Mouse (Mus musculus) heart, adult 9 months (tissue): Measurements from ENCODE around the gene Gss.
"Not testable (repeated sequence)": the region's sequence is repeated elsewhere in the genome, so short reads cannot be mapped to it uniquely, and the experiment has no call there.

Experiments
- DNase-seq, 2 experiments: peaks; one replicate each; pipeline ENCODE4 v3.0.0; 2022; ENCODE audit warnings: low spot score in 2 of 2

Gss gene

DNA sequence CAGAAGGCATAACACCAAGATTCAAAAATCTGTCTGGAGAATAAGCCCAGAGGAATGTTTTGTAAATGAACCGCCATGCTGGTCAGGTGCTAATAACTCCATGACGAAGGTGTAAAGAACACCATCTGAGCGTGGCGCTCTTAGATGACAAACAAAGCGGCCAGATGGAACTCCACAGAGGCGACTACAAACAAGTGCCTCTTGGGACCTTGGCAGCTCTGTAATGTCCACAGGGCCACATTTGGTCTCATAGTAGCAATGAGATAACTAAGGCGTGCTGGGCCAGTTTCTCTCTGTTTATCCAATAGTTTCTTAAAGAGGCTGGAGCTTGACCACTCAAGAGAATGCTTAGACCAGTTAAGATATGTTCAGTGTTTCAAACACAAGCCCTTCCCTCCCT, 18.6 kb downstream of the Gss start:
- no peak for DNase-seq

- DNase-seq, result no peak
These were observed 19.6 kb downstream of the Gss start for GRCm38 (mm10) chr2:155573001-155573400.

DNA sequence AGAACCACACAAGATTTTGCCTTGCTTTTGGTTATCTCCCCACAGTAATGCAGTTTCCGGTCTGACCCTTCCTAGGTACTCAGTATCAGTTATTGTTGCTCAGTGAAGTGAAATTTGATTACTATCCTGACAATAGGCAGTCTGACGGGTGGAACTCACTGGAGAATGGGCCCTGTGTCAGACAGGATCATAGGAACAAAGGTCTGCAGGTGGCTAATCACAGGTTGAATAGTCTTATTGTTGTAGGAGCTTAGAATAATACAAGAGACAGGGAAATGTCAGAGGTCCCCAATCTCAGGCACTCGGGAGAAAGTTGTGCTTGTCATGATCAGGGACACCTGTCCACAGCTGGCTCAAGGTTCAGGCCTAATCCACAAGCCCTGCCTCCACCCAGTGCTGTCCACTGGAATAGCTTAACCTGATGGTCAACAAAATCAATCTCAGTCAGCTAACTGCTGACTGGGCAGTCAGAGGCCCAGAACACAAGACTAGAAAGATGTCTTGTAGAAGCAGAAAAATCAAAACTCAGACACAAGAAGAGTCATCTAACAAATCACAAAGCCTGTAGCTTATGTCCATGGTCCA, 23.3 kb downstream of the Gss start:
- DNase-seq, result no peak

DNA sequence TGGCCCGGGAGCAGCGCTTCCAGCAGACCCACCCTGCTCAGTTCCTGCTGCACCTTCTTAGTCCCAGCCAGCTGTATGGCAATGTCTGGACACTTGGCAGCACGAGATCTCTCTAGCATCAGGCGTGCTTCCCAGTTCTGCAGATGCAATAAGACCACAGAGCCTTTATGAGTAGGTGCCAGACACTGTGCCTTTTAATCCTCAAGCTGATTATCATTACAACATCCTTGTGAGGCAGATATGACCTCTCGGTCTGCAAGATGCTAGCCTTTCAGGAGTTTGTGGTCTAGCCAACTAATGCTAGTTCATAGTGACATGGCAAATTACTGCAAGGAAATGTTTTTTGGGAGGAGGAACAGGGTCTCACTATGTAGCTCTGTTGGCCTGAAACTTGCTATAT, 24.9 kb downstream of the Gss start:
- DNase-seq, result no peak

- no peak for DNase-seq
These were observed 29.7 kb downstream of the Gss start for GRCm38 (mm10) chr2:155562934-155563333.

- DNase-seq, result no peak
These were observed 30.4 kb downstream of the Gss start for GRCm38 (mm10) chr2:155562209-155562608.

- no peak for DNase-seq
These were observed 38.1 kb downstream of the Gss start for GRCm38 (mm10) chr2:155554426-155554985.

DNA sequence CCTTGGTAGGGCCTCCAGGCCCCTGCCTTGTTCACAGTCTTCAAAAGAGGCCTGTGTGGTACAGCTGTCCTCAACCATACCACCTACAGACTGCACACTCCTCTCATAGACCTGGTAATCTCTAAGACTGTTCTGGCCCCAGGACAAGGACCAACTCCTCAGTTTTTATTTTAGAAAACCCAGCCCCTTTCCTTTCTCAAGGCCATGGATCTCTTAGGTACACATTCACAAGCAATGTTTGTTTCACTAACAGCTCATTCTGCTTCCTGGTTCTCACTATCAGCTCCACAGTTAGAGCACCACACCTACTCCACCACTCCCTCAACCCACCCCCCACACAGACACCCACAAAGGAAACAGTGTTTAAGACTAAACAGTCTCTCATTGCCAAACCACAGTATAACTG, 39.7 kb downstream of the Gss start:
- DNase-seq, result no peak

GRCm38 (mm10) chr2:155552336-155552735, 40.3 kb downstream of the Gss start:
- DNase-seq, result no peak

DNA sequence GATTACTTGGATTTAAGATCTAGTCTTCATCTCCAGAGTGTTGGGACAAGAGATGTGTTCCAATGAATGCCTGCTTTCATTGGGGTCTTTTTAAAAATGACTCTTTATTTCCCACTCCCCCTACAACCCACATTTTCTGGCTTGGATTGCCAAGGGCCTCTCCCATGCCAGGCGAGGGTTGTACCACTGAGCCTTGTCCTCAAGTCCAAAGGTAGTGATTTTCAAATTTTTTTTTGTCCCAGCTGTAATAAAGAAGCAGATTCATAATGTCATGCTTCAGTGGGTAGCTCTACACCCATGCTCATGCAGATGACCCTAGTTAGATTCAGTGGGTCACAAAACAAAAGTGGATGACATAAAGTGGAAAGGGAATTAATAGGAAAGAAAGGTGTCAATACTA, 45.7 kb downstream of the Gss start:
- DNase-seq, result no peak

DNA sequence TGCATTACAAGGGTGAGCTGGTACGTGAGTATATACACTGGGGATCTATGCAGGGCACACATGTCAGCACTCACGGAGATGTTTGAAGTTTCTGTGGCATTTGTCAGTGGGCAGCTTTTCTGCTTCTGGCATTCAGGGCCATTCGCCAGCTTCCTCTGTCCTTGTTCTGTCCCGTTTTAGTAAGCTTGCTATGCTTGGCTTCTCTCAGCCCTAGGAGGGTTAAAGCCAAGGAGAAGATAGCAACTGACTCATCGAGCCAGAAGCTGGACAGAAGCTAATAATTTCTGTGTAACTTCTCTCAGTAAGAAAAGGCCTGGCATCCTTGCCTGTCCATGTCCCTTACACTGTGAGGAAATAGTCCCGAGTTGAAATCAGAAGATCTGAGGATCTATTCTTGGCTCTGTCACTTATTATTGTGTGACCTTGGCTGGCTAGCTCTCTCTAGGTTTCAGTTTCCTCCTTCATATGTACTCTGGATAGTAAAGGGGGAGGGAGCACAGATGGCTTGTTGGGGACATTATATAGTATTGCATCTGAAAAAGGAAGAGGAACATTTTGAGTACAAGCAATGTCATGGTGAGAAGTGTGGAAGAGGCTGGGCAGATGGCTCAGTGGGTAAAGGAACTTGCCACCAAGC, 51.7 kb downstream of the Gss start:
- peak; percentile 49 to 70 for DNase-seq

DNA sequence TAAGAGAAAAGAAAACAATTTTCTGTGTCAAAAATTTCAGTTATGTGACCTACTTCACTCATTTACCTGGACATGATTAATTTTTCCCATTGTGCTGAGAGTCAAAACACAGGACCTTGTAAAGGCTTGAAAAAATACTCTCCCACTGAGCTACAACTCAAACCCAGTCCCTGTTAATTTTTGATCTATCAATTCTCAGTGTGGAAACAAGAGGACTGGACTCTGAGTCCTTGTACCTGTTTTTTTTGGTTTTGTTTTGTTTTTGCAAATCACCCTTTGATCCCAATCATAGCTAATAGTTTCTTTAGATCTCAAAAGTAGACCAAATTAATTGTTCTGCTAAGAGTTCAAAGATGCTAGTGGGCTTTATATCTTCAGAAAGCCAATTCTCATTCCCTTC, 52.9 kb downstream of the Gss start:
- no peak for DNase-seq

- not testable (repeated sequence) for DNase-seq
These were observed 54.0 kb downstream of the Gss start for GRCm38 (mm10) chr2:155538463-155539057.

- DNase-seq, result no peak
These were observed 54.7 kb downstream of the Gss start for GRCm38 (mm10) chr2:155537761-155538462.

- DNase-seq, result no peak
These were observed 56.3 kb downstream of the Gss start for GRCm38 (mm10) chr2:155536292-155536691.

DNA sequence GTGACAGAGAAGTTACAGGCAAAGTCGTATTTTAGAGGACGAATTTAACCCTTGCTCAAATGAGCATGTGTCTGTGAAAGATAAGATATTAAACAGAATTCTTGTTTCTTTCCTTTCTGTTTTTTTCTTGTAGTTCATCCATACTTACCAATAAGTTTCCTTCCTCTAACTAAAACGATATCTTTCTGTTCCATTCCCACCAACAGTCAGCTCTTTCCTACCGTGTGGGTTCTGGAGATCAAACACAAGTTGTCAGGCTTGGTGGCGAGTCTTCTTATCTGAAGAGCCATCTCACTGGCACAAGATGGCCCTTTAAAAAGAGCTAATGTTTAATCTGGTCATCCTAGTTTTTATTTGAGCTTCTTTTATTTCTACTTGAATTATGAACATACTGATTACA, 65.2 kb downstream of the Gss start:
- DNase-seq, result no peak

DNA sequence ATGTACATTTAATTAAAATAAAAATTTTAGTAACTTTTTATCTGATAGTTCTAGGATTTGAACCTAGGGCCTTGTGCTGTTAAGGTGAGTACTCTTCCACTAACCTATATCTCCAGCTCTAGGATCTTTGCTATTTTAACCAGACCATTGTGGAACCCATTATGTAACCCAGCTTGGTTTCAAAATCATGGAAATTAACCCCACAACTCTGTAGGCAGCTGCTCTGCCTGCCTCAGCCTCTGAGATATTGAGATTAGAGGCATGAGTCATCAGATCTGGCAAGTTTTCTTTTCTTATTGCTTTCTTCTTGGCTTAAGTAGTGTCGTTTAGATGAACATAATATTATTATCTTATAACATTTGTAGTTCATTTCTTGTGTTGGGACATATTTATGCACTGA, 68.2 kb downstream of the Gss start:
- no peak for DNase-seq

DNA sequence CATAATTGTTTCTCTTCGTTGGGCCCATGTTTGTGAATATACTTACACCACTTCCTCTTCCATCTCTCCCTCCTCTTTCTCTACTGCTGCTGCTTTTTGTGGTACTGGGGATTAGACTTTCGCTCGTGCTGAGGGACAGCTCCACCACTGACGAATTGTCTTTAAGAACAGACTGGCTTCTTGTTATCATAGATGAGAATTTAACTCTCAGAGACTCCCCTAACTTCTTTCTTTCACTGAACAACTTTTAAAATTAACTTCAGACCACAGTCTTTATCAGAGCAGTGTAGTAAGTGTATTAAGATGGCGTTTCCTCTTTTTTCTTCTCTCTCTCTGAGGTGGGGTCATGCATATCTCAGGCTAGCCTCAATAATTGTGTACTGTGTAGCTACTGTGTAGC, 68.9 kb downstream of the Gss start:
- no peak for DNase-seq

DNA sequence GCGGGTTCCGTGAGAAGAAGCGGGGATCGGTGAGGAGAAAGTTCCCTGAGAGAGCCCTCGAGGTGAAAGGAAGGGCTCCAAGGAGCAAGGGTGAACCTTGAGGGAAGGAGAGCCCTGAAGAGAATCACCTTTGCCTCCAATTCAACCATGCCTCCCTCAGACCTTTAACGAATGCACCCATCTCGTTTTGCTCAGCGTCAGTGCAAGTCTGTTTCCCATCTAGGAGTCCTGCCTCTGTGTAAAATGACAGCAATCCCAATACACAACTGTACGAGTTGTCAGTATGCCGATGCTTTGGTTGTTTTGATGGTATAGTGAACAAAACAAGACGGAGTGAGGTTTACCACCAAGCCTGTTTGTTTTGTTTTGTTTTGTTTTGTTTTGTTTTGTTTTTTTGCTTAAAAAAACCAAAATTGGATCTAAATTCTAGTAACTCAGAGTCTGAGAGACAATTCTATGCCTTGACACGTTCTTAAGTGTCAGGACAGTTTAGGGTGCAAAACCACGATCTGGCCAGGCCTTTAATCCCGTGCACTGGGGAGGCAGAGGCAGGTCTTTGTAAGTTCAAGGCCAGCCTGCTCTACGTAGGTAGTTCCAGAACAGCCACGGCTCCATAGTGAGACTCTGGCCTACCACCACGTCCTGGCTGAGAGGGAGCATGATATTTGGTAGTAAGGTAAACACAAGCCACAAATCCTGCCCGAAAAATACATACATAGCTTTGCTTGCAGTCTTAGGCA, 73.9 kb downstream of the Gss start:
- no peak for DNase-seq

DNA sequence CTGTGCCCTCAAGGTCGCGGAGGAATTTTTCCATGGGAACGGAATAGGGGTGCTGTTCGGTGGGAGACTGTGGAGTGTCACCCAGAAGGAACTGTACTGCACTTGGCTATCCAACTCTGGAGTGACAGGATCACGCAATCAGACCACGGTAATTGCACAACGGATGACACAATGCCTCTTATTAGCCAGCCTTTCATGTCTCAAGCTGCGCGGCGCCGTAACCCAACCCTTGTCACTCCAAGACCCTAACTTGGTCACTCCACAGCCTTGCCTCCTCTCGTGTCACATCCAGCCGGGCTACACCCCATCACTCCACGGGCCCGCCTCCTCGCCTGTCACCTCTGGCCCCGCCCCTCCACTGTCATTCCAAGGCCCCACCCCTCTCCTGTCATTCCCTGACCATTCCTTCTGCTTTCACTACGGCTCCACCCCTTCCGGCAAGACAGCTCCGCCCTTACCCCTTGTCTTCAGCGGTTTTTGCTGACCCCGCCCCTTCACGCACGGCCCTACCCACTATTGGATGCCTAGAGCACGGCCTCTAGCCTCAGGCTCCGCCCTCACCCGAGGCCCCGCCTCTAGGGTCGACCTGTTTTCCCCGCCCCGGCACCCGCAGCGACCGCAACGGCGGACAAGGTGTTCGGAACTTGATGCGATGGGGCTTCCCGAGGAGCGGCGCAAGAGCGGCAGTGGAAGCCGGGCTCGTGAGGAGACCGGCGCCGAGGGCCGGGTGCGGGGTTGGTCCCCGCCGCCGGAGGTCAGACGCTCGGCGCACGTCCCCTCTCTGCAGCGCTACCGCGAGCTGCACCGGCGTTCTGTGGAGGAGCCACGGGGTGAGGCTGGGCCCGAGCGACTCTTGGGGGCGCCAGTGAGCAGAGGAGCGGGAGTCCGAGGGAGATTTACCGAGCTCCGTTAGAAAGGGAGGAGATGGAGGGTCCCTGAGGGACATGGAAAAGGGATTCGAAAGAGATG, 74.9 kb downstream of the Gss start, which contains the start of the genes Acss2 and Ggt7:
Acss2 (plus strand) TSS at position 494 of the 969 bp plus-strand sequence.
Ggt7 (minus strand) TSS at position 783 of the 969 bp plus-strand sequence.
- DNase-seq, result peak; percentile 98 to 99
